Mouse (Mus musculus): ENCODE measurements around the gene Wscd1.

The Wscd1 gene

DNA sequence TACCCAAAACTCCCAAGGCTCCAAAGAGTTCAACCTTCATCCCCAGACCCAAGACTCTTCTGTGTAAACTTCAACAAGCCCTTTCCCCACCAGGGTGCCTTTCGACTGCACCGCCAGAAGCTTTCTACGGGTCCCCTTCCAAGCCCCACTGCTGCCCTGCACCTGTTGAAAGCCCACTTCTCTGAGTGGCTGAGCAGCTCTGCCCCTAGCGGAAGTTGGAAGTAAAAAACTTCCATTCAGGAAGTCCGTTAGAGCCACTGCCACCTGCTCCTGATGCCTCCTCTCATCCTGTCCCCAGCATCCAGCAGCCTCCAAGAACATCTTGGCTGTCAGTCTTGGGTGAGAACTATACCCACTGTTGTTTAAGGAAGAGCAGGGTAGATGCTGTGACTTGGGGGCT is at the start of gene Wscd1:
Wscd1 (plus strand) TSS at position 250 of the 400 bp plus-strand sequence.
- no peak for DNase-seq (ENCODE audit: low spot score)

DNA sequence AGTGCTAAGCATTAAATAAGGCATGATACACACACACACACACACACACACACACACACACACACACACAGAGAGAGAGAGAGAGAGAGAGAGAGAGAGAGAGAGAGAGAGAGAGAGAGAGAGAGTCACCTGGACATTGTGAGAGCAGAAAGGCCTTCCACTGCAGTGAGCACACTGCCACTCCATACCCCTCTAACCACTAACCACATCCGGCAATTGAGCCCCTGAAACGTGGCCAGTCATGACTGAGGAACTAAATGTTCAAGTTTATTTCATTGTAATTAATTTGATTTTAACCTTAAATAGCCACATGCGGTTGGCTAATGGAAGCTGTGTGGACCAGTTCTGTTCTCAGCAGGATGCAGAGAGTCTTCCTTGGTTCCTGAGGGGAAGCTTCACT is 21.7 kb upstream of the Wscd1 start:
- no peak for DNase-seq (ENCODE audit: low spot score)

DNA sequence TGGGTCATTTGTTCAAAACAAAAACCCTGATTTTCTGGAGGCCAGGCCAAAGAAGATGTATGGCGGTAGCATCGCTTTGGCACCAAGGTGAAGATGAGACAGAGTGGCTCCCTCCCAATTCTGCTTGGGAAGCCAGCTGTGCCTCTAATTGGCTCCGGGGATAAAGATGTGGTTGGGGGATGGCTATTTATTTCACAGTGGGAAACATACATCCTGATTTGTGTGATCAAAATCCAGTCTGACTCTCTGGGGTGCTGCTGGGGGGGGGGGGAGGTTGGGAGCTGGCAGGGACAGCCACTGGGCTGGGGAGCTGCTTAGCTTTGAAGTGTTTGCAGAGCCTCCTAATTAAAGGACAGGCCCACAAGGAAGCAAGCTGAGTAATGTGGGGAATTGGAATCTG is 20.4 kb upstream of the Wscd1 start:
- DNase-seq (ENCODE audit: low spot score), result no peak

DNA sequence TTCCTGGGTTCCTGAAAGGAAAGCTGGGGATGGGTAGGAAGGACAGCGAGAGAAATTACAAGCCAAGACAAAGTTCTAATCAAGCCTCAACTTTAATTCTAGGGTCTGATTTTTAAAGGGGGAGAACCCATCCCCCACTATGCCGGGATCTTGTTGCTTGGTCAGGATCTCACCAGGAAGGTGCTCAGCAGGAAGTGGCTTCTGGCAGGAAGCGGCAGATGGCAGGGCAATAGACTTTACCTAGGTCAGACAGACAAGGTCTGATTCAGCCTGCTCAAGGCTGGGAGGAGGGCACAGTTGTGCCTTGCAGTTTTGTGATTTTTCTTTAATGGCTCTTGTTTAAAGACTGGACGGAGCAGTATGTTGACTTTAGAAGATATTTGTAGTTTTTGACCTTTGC is 15.9 kb upstream of the Wscd1 start:
- DNase-seq (ENCODE audit: low spot score), result no peak

DNA sequence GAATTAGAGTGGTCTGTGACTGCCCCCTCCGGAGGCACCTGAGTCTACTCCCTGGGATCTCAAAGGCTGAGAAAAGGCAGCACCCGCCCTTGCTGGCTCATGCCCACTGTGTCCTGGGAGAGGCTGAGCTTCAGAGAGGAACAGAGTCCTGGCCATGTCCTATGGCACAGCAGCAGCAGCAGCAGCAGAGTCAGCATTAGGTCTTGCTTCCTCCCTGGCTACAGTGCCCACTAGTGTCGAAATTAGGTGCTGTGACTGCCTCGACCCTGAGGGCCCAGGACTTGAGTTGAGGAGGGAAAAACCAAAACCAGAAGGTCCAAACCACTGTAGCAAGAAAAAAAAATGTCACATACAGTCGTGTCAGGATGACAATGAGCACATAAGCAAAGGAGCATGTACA is 12.6 kb upstream of the Wscd1 start:
- no peak for DNase-seq (ENCODE audit: low spot score)

DNA sequence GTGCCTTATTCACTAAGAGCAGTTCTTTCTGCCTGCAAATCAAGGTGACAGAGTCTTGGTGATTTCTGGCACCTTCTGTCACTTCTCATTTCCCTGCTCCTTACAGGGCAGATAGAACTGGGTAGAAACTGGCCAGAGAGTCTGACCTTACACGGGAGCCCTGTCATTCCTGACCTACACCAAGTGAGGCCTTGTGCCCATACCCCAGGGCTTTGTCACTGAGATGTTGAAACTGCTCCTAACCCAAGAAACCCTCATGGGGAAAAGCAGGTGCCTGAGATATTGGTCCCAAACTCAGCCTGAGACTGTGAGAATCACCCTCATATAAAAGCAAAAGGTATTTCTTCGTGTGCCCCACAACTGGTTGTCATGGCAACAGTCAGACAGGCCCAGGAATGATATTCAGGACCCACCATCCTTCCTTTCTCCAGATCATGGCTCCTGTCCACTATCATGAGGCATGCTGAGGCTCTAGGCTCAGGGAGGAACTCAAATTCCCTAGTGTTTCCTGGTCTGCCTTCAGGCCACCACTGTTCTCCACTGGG is 11.1 kb upstream of the Wscd1 start:
- no peak for DNase-seq (ENCODE audit: low spot score)

DNA sequence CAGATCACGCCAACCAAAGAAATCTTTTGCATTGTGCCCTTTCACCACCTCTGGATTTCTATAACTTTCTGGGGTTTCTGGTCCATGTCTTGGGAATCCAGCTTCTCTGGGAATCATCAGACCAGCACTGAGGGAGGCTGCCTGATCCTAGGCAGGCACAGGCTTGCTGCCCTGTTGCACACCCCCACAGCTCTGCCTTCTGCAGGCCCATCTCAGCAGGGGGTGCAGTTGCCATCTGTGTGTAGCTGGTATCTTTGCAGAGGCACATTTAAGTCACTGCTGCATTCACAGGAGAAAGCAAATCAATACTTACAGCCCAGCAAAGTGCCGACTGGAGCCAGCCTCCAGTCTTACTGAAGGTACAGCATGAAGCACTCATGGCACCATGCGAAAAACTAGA is 3.8 kb upstream of the Wscd1 start:
- no peak for DNase-seq (ENCODE audit: low spot score)

DNA sequence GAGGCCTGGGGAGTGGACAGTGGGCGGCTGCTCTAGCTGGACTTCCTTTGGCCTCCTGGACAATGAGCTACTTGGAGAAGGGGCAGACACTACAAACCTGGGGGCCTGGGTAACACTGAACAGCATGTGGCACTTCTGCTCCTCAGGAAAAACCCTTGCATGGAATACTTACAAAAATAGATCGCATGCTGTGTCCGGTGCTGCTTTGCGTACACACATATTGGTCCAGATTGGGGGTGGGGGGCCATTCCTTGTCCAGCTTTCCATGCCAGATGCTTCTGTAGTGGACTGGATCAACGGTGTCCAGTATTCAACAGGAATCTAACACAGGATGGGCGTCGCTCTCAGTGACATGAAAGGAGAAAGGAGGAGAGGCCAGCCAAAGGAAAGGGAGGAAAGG is 2.0 kb upstream of the Wscd1 start:
- DNase-seq (ENCODE audit: low spot score), result no peak

DNA sequence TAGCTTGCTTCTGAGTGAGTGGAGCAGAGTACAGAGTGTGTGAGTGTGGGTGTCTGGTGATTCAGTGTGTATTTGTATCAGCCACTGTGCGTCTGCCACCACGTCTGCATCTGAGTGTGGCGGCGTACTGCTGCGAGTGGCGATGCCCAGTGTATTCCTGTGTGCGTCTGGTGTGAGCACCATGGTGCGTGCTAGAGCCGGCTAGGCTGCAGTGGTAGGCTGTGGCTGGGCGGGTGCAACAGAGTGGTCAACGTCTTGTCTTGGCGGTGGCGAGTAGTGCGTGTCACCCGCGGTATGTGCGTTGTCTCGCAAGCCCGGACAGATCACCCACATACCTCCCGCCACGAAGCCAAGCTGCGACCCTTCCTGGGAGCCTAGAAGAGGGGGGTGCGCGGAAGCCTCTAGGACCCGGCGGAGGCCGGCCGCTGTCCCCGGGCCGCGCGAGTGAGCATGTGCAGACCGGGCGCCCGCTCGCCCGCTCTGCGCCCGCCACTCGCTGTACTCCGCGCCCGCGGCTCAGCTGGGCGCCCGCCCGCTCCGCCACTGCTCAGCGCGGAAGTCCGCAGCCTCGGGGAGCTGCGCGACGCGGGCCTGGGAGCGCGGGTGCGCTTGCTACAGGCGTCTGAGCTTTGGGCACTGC is 934 bp downstream of the Wscd1 start:
- DNase-seq (ENCODE audit: low spot score), result no peak

DNA sequence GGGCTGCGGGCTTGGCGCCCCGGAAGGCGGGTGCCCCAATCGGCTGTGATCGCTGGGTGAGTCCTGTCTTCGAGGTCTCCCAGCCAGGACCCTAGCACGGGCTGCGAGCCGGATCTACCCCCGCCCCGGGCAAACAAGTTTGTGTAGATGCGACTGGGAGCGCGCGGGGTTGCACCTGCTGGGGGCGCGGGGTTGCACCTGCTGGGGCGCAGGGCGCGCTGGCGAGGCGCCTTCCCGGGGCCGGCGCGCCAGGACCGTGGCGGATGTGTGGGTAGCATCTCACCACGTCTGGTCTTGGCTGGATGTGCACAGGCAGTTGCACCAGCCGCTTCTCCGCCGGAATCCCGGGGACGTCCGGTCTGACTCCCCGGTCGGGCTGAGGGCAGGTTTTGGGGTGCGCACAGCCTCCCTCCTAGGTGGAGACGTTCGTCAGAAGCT is 1.5 kb downstream of the Wscd1 start:
- DNase-seq (ENCODE audit: low spot score), result no peak

DNA sequence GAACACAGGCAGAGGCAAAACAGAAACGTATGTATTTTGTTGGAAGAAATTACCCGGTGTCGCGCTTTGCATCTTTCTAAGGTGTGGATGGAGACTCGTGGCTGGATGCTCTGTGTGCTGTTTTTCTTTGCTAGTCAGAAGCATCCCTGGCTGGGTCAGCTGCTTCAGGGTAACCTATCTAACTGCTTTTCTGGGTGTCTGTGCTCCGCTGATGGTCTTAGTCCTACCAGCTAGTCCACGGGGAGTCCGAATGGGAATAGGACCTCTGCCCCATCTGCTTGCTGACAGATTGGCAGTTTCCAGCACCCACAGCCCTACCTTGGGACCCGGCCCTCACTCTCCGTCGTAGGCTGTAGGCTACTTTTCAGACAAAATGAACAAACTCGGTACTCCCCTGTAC is 2.0 kb downstream of the Wscd1 start:
- no peak for DNase-seq (ENCODE audit: low spot score)

DNA sequence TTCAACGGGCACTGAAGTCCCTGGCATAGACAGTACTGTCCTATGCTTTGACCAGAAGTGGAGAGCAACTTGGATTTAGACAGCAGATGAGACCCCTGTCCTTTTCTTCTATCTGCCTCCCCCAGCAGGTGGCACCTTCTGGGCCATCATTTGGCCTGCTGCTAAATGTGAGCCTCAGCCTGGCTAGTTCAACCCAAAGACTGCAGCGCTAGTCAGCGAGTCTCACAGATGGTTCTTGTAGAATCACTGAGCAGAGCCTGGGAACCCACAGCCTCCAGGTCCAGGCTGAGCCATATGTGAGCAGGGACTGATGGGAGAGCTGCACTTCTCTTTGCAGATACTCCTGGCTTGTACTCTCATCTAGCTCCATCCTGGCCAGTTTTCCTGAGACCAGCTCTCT is 2.9 kb downstream of the Wscd1 start:
- DNase-seq (ENCODE audit: low spot score), result no peak

DNA sequence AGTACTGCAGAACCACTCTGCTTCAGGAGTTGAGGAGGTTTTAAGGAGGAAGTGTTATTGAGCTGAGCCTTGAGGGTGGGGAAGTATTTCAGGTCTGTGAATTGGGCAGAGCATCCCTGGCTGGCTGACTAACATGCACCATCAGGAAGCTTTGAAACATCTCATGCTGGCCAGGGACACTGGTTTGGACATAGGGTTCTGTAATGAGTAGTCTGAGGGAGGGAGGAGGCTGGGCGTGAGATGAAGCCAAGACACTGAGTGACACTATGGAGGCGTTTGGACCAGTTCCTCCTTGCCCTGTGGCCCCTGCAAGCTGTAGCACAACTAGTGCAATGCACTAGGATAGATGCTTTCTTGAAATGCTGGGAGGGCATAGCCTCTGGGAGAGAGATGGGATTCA is 5.4 kb downstream of the Wscd1 start:
- DNase-seq (ENCODE audit: low spot score), result no peak

DNA sequence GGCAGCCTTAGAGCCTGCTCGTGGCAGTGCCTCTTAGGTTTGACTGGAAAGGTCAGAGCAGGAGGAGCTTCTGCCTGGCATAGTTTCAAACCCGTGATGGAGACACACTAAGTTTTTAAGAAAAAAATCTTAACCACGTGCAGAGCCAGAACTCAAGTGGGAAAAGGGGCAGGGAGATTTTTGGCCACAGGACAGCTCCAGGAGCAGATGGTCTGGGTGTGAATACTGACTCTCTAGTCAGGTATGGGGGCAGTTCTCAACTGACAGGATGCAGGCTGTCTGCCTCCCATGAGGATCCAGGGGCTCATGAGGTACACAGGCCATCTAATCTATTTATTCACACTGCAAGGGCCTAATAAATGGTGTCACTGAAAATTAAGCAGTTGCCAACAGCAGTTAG is 6.6 kb downstream of the Wscd1 start:
- no peak for DNase-seq (ENCODE audit: low spot score)

DNA sequence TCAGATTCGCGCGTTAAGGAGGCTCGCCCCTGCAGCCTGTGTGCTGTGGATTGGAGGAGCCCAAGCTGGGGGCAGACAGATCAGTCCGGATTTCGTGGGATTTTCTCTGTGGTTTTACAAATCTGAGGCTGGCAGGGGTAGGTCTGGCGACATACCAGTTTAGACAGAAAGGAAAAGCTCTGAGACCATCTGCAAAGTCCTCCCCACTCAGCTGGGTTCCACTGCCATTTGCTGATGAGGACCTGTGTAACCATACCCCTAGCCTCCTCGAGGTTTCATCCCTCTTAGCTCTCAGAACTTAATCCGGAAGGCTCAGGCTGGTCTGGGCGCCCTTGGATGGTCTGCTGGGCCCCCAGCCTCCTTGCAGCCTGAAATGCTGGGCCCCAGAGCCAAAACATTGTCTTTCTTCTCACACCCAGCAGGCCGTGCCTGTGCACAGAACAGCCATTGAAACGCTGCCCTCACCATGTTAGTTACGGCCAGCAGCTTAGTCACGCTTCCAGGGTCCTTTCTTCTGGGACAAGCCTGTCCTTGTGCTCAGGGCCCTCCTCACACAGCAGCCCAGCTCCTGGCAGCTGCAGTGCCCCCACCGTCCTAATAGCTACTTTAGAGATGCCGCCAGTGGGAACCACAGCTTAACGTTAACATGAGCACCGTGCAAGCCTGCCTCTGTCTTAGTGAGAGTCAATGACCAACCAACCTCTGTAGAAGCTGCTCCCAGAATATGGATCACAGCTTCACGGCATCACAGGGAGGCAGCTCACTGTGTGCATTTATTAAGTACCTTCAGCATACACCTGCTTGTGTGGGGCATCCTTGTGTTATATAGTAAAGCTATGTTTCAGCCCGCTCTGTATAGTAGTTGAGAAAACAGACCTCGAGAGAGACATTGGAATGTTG is 8.7 kb downstream of the Wscd1 start:
- no peak for DNase-seq (ENCODE audit: low spot score)

DNA sequence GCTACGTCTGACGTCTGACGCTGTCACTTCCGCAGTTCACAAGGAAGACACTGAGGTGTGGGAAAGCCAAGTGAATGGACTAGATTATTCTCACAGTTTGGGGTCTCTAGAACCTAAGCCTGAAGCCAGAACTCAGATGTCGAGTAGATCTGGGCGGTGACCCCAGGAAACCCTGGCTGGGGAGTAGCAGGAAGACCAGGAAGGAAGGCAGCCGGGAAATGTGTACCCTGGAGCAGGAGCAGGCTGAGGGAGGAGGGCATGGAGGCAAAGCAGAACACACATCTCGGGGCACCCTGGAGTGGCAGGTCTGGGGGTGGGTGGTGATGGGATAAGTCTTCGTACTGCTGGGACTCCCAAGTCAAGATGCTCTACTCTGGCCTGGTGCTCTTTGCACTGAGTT is 11.3 kb downstream of the Wscd1 start:
- DNase-seq (ENCODE audit: low spot score), result no peak

DNA sequence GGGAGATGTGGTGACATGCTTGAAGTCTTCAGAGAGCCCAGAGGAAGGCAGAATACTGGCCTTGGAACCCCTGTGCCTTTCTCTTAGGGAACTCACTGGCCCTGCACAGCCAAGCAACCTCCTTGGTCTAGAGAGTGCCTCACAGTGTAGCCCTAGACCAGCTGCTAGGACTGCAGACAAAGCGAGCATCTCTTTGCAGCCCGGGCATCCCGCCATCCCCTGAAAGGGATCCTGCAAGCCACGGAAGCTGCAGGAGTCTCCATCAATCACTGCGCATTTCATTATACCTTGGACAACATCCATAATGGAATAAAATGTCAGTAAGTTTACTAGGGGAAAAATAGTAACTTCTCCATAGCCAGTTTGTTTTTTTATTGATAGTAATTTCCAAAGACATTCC is 13.4 kb downstream of the Wscd1 start:
- no peak for DNase-seq (ENCODE audit: low spot score)

DNA sequence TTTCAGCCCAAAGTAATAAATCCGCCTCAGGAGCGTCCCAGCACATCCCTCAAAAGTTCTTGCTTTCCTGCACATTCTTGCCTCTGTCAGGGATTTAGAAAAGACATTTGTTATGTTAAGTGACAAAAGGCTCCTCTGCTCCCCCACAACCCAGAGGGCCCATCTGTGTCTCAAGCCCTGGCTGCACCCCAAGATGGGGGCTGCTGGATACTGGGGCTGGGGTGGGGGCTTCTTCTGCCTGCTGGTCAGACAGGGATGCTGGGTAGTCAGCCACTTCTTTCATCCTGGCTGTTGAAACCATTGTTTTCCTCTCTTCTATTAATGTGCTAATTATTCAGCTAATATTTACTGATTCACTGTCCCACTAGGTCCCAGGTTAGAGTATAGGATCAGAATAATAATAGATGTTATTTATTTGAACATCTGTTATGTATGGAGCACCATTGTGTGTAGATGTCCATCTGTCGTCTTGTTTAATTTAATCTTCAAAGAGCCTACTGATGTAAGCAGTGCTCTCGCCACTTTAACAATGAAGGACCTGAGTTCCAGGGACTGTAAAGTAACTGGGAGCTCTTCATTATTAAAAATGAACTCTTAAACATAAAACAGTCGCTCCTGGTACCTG is 14.0 kb downstream of the Wscd1 start:
- no peak for DNase-seq (ENCODE audit: low spot score)

DNA sequence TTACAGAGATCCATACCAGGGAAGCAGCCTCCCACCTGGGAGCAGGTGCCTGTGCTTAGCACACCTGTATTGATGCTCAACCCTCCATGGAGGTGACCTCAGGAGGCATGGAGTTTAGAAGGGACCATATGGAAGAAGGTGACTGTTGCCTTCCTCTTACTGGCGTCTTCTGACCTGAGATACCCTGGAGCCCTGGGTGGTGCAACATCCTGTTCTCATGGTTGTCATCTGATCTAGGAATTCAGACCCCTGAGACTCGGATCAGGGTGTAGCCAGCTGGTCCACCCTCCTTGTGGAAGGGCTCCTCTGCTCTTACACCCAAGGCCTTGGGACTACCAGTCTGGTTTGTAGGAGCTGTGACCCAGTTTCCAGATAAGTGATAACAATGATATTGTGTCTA is 15.0 kb downstream of the Wscd1 start:
- DNase-seq (ENCODE audit: low spot score), result no peak

DNA sequence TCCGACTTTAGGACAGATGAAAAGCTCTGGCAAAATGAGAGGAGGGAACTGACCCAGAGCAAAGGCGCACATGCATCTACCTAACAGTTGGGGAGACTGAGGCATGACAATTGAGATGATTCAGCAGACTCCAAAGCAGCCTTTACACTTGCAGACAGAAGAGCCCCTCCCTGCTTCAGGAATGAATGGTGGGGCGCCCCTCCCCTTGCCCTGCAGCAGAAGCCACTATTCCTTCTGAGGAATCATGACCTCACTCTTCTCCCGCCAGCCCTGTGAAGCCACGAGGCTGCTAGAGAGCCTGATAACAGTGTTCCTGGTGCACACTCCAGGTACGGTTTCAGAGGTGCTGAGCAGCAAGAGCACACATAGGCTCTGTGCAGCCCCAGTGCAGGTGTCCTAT is 15.6 kb downstream of the Wscd1 start:
- no peak for DNase-seq (ENCODE audit: low spot score)

DNA sequence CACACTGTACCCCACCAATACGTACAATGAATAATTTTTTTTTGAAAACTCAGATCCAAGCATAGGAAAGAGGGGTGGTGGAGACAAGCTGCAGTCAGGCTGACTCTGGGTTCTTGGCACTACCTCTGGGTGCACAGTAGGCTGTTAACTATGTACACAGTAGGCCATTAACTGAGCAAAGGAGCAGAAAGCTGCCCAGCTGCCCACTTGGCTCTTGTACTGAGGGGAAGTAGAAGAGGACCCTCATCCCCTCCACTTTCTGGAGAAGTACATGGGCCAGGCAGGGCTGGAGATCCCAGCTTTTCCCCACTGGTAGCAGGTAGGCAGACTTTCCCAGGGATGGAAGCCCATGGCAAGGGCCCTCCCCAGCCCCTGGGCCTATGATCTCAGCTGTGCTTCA is 16.7 kb downstream of the Wscd1 start:
- DNase-seq (ENCODE audit: low spot score), result no peak

DNA sequence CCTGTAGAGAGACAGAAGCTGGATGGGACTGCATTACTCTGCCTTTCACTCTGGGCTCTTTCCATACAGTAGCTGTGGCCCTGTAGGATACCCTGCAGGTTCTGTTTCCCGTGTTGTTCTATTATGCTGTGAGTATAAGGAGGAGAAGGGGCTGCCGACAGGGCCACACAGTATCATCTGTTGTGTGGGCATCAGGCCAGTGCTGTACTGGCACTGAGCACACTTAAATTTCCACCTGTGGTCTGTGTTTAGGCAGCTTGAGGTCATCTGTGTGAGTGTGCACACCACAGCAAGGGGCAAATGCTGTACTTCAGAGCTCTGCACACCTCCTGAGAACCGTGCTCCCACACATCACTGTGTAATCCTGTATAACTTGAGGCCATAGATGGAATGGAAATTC is 18.0 kb downstream of the Wscd1 start:
- no peak for DNase-seq (ENCODE audit: low spot score)

DNA sequence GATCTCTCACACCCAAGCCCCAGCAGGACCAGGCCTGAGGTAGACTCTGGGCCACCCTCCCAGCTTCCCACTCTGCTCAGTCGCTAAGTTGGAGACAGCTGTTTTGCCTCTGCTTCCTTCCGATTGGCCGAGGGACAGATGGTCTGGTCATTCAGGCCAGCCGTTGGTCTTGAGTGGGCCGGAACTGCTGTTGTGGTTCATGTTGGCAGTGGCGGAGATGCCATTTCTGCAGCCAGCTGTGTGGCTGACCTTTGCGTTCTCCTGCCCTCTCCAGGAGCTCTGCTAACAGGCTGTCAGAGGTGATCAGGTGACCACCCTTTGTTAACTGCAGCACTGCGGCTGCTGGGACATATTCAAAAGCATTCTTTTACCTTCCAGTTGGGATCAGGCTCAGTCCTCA is 20.0 kb downstream of the Wscd1 start:
- no peak for DNase-seq (ENCODE audit: low spot score)

Data from yolk sac, embryonic 10.5 days (tissue).